Mouse (Mus musculus) thymus, adult 2 months (tissue): ENCODE data around the gene Pdgfc.

Source experiments
- CTCF ChIP-seq: fragments of 200-500 bp; IDR thresholded peaks from 2 replicates; pipeline ENCODE4 v1.5.1; 2012; ENCODE audit warnings: mild to moderate bottlenecking, control low read depth, low read length, moderate library complexity, borderline replicate concordance; ENCODE audit not compliant: control insufficient read depth, poor library complexity, insufficient read depth; ENCODE audit errors: extremely low read depth
- POLR2A ChIP-seq: fragments of 200-500 bp; IDR thresholded peaks from 2 replicates; pipeline ENCODE4 v1.6.1; 2012; ENCODE audit warnings: mild to moderate bottlenecking, low read length, control low read depth, moderate library complexity; ENCODE audit not compliant: control insufficient read depth, poor library complexity, insufficient read depth; ENCODE audit errors: extremely low read depth

- TF ChIP-seq CTCF (no peak), POLR2A (no peak)
Observed at GRCm38 (mm10) chr3:81112892-81113291, 76.7 kb downstream of the Pdgfc start.
